Mouse (Mus musculus) liver, embryonic 14.5 days (tissue): Measurements from ENCODE around the gene Erbb2.

ENCODE experiments used
- CTCF ChIP-seq: IDR thresholded peaks from 2 replicates; pipeline ENCODE4 v1.5.1; 2016; ENCODE audit warnings: antibody characterized with exemption, low read depth, control low read depth
- EP300 ChIP-seq: IDR thresholded peaks from 2 replicates; pipeline ENCODE4 v1.6.1; 2016; ENCODE audit warnings: antibody characterized with exemption, low read depth

DNA sequence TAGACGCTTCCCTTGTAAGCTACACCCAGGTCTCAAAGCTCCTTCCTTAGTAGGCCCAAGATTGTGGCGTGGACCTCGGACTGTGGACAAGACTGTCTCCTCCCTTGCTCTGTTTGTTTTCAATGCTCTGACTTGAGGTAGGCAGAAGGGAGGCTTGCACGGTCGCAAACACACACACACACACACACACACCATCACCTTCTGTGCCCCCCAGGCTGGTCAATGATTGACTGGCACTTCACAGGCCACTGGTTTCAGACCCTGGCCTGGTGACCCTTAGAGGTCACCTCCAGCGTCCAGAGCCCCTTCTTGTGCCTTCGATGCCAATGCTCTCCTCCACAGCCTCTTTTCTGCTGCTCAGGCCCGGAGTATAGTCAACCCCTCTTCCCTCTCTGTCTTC is 3.4 kb upstream of the Erbb2 start:
- TF ChIP-seq CTCF (no peak), EP300 (no peak)
